Mouse (Mus musculus) thymus, postnatal 14 days (tissue): Measurements from ENCODE around the gene Cebpe.

ENCODE experiments used
- DNase-seq: peaks from one replicate; pipeline ENCODE4 v3.0.0; 2021

The Cebpe gene

GRCm38 (mm10) chr14:54720654-54721350 lies 8.8 kb upstream of the Cebpe start:
- DNase-seq, result no peak

GRCm38 (mm10) chr14:54720041-54720440 lies 8.1 kb upstream of the Cebpe start:
- no peak for DNase-seq

GRCm38 (mm10) chr14:54715402-54715801 lies 3.4 kb upstream of the Cebpe start:
- DNase-seq, result no peak

- DNase-seq, result peak; percentile 74
These were observed 2.7 kb upstream of the Cebpe start for GRCm38 (mm10) chr14:54714617-54715081.

GRCm38 (mm10) chr14:54714121-54714520 lies 2.1 kb upstream of the Cebpe start:
- peak; percentile 72 for DNase-seq

DNA sequence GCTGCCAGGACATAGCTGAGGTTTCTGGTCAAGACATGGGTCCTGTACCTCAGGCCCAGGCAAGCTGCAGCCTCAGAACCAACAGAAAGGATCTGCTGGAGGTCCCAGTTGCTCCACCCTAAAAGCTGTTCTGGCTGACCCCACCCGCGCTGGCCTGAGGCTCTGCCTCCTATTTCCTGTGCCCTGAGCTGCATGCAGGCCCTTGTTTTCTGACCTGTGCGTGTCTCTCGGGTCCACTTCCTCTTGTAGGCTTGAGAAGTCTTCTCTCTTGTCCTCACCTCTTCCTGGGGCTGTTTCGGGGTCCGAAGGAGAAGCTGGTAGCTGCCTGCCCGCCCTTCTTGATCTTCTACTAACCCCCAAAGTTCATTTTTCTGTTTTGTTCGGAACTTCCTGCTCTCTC lies 887 bp upstream of the Cebpe start:
- no peak for DNase-seq

DNA sequence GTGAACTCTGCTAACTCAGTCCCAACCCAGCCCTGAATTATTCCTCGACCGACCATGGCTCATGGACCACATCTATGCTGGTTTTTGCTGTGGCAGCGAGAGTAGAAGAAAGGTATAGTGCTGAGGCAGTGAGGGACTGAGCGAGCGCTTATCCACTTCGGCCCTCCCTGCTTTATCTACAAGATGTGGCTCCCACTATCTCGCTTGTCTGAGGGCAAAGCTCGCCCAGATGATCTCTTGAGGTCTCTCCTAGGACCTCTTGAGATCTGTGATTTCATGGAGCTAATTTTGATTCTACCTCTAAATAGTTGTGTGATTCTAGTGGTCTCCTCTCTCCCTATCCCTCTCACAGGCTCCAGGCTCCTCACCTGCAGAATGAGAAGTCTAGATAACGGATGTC lies 2.9 kb downstream of the Cebpe start:
- no peak for DNase-seq

GRCm38 (mm10) chr14:54706589-54707320 lies 5.2 kb downstream of the Cebpe start:
- no peak for DNase-seq

DNA sequence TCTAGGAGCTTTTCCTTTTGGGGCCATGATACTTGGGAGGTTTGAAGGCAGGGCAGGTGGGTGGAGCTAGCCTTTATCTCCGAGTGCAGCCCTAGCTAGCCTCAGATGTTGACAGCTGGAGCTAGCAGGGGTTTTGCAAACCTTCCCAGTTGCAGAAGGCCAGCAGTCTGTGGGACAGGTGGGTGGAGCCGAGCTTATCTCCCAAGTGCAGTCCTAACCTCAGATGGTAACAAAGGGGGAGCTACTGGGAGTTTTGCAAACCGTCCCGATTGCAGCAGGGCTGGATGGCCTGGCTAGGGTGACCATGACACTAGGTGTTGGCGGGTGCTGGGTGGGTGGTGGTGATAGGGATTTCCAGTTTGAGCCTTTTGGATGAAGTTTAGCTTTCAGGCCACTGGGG lies 6.1 kb downstream of the Cebpe start:
- no peak for DNase-seq

DNA sequence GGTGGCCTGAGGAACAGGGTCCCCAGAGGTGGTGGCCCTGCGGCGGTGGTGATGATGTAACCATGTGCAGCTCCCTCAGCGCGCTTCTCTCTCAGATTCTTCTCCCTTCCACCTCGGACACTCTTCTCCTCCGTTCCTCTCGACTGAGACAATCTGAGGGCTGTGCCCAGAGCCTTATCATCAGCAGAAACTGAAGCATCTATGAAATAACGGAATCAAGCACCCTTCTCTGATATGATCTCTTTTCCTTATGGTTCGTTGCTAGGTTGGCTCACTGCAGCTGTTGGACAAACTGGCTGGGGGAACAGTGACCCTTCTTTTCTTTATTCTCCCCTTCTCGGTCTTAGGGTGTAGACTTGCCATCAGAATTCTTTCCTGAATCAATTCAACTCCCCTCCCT lies 8.8 kb downstream of the Cebpe start:
- no peak for DNase-seq

GRCm38 (mm10) chr14:54701298-54701697 lies 10.7 kb downstream of the Cebpe start:
- peak; percentile 91 for DNase-seq

DNA sequence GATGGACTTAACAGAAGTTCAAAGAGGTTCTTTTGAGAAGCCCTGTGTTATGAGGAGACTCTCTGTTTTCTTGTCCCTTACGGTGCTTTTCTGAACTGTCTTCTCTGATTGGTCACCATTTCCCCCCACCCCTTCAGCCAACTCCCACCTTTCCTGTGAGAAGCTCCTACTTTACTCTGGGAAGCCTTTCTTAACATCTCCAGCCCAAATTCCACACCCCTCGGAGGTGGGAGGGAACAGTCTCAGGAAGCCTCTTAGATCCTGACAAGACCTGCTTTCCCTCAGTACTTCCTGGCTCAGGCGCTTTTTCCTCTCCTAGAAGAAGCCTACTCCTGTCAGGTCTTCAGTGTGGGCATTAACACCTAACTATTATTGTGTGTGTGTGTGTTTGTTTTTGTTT lies 12.4 kb downstream of the Cebpe start:
- DNase-seq, result no peak

- no peak for DNase-seq
These were observed 13.2 kb downstream of the Cebpe start, which contains the start of gene Gm29776 for GRCm38 (mm10) chr14:54698733-54699132. Gm29776 (minus strand) TSS chr14:54698833.

GRCm38 (mm10) chr14:54696752-54697151 lies 15.2 kb downstream of the Cebpe start:
- DNase-seq, result no peak

DNA sequence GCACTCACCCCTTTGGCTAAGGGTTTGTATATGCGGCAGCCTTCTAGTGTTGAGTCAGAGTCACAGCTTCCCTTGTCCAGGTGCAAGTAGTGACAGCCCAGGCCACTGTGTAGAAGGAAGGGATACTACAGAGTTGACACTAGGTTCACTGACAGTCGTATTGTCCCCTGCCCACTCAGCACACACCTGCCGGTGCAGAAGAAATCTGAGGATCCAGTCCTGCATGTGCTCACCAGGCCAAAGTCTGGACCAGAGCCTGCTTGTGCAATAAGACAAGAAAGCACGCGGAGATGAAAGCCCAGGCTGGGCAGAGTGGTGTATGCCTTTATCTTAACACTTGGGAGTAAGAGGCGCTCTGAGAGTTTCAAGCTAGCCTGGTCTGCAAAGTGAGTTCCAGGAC lies 16.9 kb downstream of the Cebpe start:
- no peak for DNase-seq

GRCm38 (mm10) chr14:54687251-54687650 lies 24.7 kb downstream of the Cebpe start:
- no peak for DNase-seq

DNA sequence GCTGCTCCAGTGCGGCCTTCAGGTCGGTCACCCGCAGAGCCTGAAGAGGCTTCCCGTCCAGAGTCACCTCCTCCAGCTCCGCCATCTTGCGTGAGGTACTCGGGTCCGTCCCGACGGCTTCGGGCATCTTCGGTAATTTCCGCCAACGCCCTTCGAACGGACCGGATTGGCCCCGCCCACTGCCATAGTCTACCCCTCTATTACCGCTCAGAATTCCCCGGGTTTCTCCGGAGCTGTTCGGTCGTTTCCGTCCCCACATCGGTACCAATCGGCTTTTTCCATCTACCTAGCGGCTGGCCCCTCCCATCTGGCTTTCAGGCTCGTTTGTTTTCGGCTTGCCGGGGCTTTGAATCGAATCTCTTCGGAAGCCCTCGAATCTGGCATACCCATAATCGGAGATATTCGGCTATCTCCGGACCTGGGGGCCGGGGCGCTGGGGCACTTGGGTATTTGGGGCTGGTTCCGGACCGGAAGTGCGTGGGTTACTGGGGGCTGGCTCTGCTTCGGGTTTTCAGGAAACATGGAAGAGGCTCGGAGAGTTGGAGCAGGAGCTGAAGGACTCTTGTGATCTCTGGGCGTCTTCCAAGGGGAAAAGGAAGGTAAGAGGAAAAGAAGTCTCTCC lies 25.3 kb downstream of the Cebpe start, which contains the start of gene Acin1:
TSS of gene Acin1 (minus strand) at position 410 of the 622 bp plus-strand sequence.
- peak; percentile 100 for DNase-seq

DNA sequence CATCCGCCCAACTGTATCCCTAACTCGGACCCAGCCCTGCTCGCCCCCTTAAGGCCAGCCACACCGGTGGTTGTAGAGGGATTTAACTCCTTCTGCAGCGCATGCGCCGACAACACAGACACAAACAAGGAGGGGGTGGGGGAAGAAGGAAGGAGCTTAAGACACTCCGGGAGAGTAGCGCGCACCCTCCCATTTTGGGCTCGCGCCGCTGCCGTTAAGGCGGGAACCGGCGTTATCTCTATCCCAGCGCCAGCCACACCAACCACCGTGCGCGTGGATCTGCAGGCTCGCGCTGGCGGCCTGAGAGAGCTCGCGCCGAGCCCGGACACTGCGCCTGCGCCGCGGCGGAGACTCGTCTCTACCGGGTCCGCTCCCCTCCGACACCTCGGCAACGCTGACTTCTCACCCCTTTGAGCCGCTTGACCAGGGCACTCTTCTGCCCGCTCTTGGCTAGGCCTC lies 25.9 kb downstream of the Cebpe start, which contains the start of gene 1700123O20Rik:
TSS of gene 1700123O20Rik (plus strand) at position 154 of the 459 bp plus-strand sequence.
- DNase-seq, result peak; percentile 84

DNA sequence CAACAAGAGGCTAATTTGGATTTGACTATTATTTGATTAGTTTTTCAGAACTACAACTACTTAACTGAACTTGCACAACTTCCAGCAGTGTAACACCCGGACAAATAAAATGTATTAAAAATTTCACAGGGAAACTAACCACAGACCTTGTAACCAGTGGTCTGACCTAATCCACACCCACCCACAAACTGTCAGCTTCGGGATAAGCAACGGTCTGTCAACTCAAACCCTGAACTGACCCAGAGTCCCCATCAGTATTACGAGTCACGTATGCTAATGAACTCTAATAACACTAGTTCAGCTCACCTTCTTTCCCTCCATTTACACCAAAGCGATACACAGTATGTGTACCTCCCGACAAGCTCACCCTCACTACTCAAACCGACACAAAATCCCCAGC lies 26.5 kb downstream of the Cebpe start:
- DNase-seq, result no peak

DNA sequence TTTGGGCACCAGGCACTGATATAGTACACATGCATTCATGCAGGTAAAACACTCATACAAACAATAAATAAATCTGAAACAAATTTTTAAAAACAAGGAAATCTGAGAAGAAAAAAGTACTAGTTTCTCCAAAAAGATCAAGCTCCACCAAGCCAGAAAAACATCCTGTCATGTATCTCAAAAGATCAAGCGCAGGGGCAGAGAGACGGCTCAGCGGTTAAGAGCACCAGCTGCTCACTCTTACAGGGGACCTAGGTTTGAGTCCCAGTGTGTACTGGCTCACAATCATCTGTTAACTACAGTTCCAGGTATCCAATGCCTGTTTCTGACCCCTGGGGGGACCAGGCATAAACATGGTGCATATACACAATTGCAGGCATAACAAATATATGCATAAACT lies 29.6 kb downstream of the Cebpe start:
- DNase-seq, result peak; percentile 28

- DNase-seq, result no peak
These were observed 33.2 kb downstream of the Cebpe start for GRCm38 (mm10) chr14:54678657-54679304.

DNA sequence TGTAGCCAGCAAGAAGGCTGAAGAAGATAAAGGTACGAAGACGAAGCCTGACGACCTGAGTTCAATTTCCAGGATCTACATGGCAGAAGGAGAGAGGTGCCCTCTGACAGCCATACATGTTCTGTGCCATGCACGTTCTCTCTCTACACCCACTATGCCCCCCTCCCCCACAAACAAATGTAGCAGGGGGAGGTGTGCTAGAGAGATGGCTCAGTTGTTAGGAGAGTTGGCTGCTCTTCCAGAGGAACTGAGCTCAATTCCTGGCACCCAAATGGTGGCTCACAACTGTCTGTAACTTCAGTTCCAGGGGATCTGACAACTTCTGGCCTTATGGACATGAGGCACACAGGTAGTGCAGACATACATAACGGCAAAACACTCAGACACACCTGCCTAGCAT lies 35.7 kb downstream of the Cebpe start:
- no peak for DNase-seq

DNA sequence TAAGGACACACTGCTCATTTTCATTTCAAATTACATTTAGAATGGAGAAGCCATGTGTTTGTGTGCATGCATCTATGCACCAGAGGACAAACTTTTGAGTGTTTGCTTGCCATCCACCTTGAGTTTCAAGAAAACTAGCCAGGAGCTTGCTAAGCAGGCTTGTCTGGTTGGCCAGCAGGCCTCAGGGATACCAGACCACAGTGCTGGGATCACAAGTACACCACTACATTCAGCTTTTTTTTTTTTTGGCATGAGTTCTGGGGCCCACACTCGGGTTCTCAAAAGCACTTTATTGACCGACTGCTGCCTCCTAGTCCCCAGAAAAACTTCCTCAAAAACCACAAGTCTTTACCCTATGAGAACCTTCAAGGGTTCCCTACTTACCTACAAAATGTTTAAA lies 37.7 kb downstream of the Cebpe start:
- no peak for DNase-seq
